Mouse (Mus musculus) small intestine, adult 2 months (tissue): ENCODE data around the gene Sec23ip.

ENCODE experiments used
- CTCF ChIP-seq: fragments of 200-500 bp; IDR thresholded peaks from 2 replicates; pipeline ENCODE4 v1.5.1; 2012; ENCODE audit warnings: low read depth, mild to moderate bottlenecking, control low read depth, inconsistent platforms, low read length, moderate library complexity, mixed read lengths; ENCODE audit not compliant: insufficient replicate concordance, insufficient read length; ENCODE audit errors: extremely low read depth
- POLR2A ChIP-seq: fragments of 200-500 bp; IDR thresholded peaks from 2 replicates; pipeline ENCODE4 v1.6.1; 2012; ENCODE audit warnings: low read depth, mild to moderate bottlenecking, control low read depth, inconsistent platforms, low read length, moderate library complexity

DNA sequence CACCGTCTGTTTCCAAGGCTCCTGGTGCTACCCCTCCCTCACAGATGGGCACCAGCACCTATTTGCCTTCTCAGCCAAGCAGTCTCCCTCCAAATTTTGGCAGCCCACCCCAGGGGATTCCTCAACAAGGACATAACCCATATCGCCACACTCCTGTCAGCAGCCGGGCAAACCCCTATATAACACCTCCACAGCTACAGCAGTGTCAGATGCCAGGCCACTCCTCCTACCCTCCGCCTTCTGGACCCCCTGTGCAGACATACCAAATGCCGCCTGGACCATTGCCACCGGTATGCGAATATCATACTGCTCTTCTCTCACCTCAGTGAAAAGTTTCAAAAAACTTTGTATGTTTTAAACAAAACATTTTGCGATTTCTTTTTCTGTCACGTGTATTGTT, 5.6 kb downstream of the Sec23ip start:
- TF ChIP-seq CTCF (no peak), POLR2A (no peak)
